In genomic region chrX:11646681-11647526, GRCm38 (mm10) we compare ENCODE assay signal across 15 mouse cellular contexts.
DNase-seq lines count a peak whose midpoint lies in the region; ATAC-seq lines count a peak whose summit lies in the region.
"Had no signal": no experiment of that assay in that cellular context is flagged by ENCODE, and none has a peak within 500 bp of the region (broad histone marks: within the 10 kb centered on the region; RNA-seq: fewer than 3 reads in every experiment).

No protein-coding gene starts in this region.

- 0 out of 2 replicates have a peak, but pooled peaks have one; percentile 12 for ATAC-seq in intestine, embryonic 14.5 days (replicated peaks; ENCODE audit: low FRiP score, low TSS enrichment, low read depth)
- ATAC-seq in kidney, embryonic 16.5 days (ENCODE audit: low FRiP score, low TSS enrichment): no peak
- ATAC-seq: hindbrain, embryonic 16.5 days; liver, embryonic 12.5 days; Patski had no signal

- H3K36me3 ChIP-seq in intestine, embryonic 14.5 days (ENCODE audit: control insufficient read depth, insufficient read depth, low read length): no peaks in the 10 kb centered on the region
- no peaks in the 10 kb centered on the region for H3K36me3 ChIP-seq in splenic B cell, adult 2 months (ENCODE audit: control insufficient read depth, insufficient read depth, low read length, poor library complexity, severe bottlenecking)
- no peaks in the 10 kb centered on the region for H3K36me3 ChIP-seq in kidney, embryonic 16.5 days (ENCODE audit: insufficient read depth, low read length)
- H3K36me3 ChIP-seq: liver, embryonic 12.5 days had no signal

- H3K4me3 ChIP-seq in intestine, embryonic 14.5 days (ENCODE audit: low read depth, low read length): no peak overlapping the region
- no peak overlapping the region for H3K4me3 ChIP-seq in kidney, embryonic 16.5 days (ENCODE audit: low read length)
- H3K4me3 ChIP-seq: liver, embryonic 12.5 days had no signal

- no peaks in the 10 kb centered on the region for H3K4me1 ChIP-seq in intestine, embryonic 14.5 days (replicated peaks; ENCODE audit: control insufficient read depth, insufficient read depth, low read length)
- no peaks in the 10 kb centered on the region for H3K4me1 ChIP-seq in kidney, embryonic 16.5 days (ENCODE audit: insufficient read depth, low read length)
- H3K4me1 ChIP-seq: liver, embryonic 12.5 days had no signal

- 85% methylated on average over 7 of the region's 7 CpGs for WGBS in intestine, embryonic 14.5 days
- 83% methylated on average over 7 of the region's 7 CpGs for WGBS in kidney, embryonic 16.5 days

- no peak overlapping the region for H3K4me2 ChIP-seq in intestine, embryonic 14.5 days (ENCODE audit: low read length)
- no peak overlapping the region for H3K4me2 ChIP-seq in kidney, embryonic 16.5 days (replicated peaks; ENCODE audit: low read depth, low read length)
- H3K4me2 ChIP-seq: liver, embryonic 12.5 days had no signal

- H3K9ac ChIP-seq in intestine, embryonic 14.5 days (ENCODE audit: low read length): no peak overlapping the region
- H3K9ac ChIP-seq in kidney, embryonic 16.5 days (replicated peaks; ENCODE audit: low read length): no peak overlapping the region
- H3K9ac ChIP-seq: liver, embryonic 12.5 days had no signal

- H3K27me3 ChIP-seq in intestine, embryonic 14.5 days (replicated peaks; ENCODE audit: control insufficient read depth, insufficient read depth, low read length): no peaks in the 10 kb centered on the region
- no peaks in the 10 kb centered on the region for H3K27me3 ChIP-seq in splenic B cell, adult 2 months (ENCODE audit: control insufficient read depth, insufficient read depth, low read length, poor library complexity, severe bottlenecking)
- peaks cover 5% of the 10 kb centered on the region; the same call in 1 of the 2 replicates for H3K27me3 ChIP-seq in kidney, embryonic 16.5 days (ENCODE audit: insufficient read depth, low read length)
- H3K27me3 ChIP-seq: liver, embryonic 12.5 days; Patski had no signal

- no peak overlapping the region for H3K27ac ChIP-seq in intestine, embryonic 14.5 days (ENCODE audit: low read depth)
- H3K27ac ChIP-seq in kidney, embryonic 16.5 days (ENCODE audit: low read length): no peak overlapping the region
- H3K27ac ChIP-seq: liver, embryonic 12.5 days had no signal

- H3K9me3 ChIP-seq in intestine, embryonic 14.5 days (ENCODE audit: control insufficient read depth, low read length): no peaks in the 10 kb centered on the region
- H3K9me3 ChIP-seq in kidney, embryonic 16.5 days (ENCODE audit: low read length): 0 out of 2 replicates have a peak, but pooled peaks cover 2% of the 10 kb centered on the region
- H3K9me3 ChIP-seq: liver, embryonic 12.5 days had no signal

- peak; percentile 40 to 43 for DNase-seq in spleen, postnatal 36 days (ENCODE audit: low spot score in 2 of 2)
- DNase-seq in spleen, postnatal 4 days (ENCODE audit: low spot score in 2 of 2): no peak
- DNase-seq in intestine, embryonic 14.5 days (ENCODE audit: low spot score): no peak
- DNase-seq in splenic B cell, adult 2 months (ENCODE audit: low read depth, low spot score): peak; percentile 33
- no peak for DNase-seq in right cerebral cortex, postnatal 14 days
- no peak for DNase-seq in gastrocnemius, postnatal 25 days
- no peak for DNase-seq in MN1 (ENCODE audit: low spot score)
- DNase-seq: adrenal gland, adult 8-10 months; cerebellum, postnatal 10 days; kidney, postnatal 14 days; spleen, adult 18-20 months had no signal

Comparison
In these comparisons a context has a peak if more than half of its experiments do, and no peak if none do; other contexts are left out.
1. DNase-seq: peak in spleen, postnatal 36 days (2 of 2) and splenic B cell, adult 2 months (single experiment); none in spleen, postnatal 4 days (0 of 2), intestine, embryonic 14.5 days (single experiment), right cerebral cortex, postnatal 14 days (single experiment), gastrocnemius, postnatal 25 days (single experiment) and MN1 (single experiment).